Mouse (Mus musculus): ENCODE results near the gene Ppm1e.

Ppm1e gene

DNA sequence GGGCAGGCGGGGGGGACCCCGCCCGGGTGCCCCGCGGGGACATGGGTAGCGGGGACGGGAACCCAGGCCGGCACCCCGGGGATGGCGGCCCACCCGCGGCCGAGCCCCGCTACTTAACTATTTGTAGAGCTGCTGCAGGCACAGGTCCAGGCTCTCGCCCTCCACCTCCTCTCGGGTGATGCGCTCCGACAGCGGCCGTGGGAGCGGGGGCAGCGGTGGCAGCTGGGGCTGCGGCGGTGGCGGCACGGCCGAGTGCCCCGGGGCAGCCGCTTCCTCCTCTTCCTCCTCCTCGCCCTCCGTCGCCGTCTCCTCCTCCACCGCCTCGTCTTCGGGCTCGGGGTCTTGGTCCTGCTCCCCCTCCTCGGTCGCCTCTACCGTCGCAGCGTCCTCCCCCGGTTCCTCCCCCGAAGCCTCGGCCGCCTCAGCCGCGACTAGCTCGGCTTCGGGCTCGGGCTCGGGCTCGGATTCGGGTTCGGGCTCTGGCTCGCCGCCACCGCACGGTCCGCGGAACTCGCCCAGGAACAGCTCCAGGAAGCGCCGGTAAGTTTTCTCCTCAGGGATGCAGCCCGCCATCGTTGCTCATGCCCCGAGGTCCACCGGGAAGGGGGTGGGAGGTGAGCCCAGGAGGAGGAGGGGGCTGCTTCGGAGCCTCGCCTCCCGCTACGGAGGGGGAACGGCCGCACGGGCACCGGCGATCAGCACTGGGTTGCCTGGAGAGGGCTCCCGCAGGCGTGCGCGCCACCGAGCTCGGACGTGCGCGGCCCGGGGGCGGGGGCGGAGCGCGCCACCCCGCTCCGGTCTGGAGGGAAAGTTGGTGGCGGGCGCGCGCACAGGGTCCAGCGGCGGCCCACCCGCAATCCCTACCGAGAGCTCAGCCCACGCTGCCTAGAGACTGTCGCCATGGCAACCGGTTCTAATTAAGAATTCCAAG, at the start of gene Ppm1e:
Gene Ppm1e (minus strand): TSS at position 693 of the 931 bp plus-strand sequence.
- peak; percentile 75 for DNase-seq (ENCODE audit: low spot score)

DNA sequence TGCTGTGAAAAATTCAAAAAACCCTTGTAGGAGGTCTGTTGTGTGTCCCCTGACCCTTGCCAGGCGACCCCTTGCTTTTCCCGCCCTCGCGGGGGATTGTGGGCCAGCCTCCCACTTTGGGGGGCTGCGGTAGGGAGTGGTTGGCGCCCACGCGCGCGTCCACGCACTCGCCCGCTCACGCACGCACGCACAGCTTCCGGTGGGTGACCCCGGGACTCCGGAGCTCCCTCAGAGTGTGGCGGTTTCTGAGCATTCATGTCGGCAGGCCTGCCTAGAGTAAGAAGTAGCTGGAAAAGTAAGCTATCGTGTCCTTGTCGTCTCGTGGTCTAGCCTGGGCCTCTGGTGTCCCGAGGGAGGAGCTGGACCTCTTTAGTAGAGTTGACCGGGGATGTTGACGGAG, 46.1 kb upstream of the Ppm1e start, which contains the start of the genes Rad51c and Tex14:
Gene Rad51c (minus strand): TSS at position 79 of the 400 bp plus-strand sequence.
Gene Tex14 (plus strand): TSS at position 190 of the 400 bp plus-strand sequence.
- peak; percentile 18 for DNase-seq (ENCODE audit: low spot score)

DNA sequence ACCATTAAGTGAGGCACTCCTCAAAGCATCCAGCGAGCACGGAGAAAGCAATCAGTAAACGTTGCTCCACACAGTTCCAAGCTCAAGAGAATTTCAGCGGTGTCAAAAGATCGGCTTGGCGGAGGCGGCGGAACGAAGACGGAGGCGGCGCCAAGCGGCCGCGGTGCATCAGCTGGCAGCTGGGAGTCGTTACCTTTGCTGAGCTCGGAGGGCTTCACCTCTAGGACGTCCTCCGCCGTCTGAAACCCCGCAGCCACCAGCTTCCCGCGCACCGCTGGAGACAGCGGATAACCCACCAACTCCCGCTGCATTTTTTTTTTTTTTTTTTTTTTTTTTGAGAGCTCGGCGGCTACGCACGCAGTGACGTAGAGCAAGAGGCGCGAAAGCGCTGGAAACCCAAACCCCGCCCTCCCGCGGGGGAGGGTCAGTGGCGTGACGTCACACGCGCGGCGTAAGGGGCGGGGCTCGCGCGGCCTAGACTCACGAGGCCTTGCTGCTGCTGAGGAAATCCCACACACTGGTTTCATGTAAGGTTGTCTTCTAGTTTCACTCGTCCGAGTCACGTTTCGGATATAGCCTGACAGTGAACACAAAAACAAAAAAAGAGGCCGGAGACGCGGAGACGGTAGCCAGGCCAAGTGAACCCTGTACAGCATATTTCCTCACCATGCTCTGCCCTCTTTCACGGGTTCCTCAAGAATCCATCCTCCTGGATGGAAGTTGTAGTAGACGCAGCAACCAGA, 45.5 kb upstream of the Ppm1e start:
- DNase-seq (ENCODE audit: low spot score) = peak; percentile 90

DNA sequence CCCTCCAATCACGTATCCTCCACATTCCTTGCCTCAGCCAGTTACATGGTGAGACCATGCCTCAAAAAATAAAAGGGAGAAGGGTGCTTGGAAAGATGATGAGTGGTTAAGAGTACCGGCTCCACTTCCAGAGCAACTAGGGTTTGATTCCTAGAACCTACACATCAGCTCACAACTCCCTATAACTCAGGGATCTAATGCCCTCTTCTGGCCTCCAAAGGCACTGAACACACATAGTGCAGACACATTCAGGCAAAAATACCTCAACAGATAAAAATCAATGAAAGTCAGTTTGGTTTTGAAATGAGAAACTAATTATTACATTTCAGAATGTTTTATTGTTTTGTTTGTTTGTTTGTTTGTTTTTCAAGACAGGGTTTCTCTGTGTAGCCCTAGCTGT, 39.6 kb upstream of the Ppm1e start:
- DNase-seq (ENCODE audit: low spot score) = no peak

DNA sequence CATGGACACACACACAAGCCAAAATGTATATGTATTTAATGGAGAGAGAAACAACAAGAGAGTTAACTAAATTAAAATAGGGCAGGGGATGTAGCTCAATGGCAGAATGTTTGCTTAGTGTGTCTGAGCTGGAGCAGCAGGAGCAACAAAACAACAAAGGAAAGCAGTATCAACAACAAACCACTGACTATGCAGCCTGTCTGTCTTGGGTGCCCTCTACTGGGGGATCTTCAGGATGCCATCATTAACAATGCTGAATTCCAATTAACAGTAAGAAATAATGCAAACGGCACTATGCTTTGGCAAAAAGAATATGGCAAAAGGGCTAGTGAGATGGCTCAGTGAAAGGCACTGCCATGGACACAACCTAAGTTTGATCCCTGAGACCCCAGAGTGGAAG, 35.0 kb upstream of the Ppm1e start:
- DNase-seq (ENCODE audit: low spot score) = no peak

- DNase-seq (ENCODE audit: low spot score) = no peak
Observed at GRCm38 (mm10) chr11:87385676-87386075, 26.9 kb upstream of the Ppm1e start.

- no peak for DNase-seq (ENCODE audit: low spot score)
Observed at GRCm38 (mm10) chr11:87384551-87384950, 25.7 kb upstream of the Ppm1e start.

DNA sequence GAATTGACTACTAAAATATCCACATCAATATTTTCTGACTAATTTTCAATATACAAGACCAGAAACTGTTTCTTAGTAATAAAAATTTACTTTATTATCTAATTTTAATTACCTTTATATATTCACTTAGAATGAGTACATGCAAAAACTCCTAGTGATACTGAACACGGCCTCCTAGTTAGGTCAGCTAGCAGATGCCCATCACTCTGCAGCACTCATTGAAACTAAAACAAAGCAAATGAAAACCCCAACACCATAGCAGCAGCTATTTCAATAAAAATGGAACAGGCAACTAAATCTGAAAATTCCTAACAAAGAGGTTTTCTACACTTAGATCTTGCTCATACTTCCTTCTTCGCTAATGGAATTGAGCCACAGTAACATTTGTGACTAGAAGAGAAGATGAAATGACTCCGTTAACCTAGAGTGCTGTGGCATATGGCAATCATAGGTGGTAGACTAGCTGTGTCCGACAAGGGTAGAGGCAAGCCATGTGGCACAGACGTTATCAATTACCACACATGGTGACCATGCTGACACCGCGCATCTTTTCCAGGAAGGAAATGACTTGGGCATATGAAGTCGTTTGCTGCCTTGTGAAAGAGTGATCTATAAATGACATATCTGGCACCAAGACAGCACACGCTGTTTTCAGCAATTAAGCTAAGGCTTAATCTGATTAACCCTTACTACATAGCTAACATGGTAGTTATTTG, 9.2 kb upstream of the Ppm1e start:
- no peak for DNase-seq (ENCODE audit: low spot score)

DNA sequence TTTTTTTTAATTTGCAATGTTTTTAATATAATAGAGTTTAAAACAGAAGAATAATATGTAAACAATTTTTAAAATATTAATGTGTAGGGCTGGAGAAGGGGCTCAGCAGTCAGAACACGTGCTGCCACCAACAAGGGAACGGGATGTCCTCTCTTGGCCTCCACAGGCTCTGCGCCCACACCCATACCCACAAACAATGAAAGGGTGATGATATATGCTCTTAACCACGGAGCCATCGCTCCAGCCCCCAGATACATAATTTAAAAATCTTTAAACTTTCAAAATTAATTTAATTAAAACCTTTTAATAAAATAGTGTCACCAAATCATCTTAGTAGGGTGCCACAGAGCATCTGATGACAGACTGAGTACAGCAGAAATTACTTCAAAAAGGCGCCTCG, 8.2 kb upstream of the Ppm1e start:
- no peak for DNase-seq (ENCODE audit: low spot score)

DNA sequence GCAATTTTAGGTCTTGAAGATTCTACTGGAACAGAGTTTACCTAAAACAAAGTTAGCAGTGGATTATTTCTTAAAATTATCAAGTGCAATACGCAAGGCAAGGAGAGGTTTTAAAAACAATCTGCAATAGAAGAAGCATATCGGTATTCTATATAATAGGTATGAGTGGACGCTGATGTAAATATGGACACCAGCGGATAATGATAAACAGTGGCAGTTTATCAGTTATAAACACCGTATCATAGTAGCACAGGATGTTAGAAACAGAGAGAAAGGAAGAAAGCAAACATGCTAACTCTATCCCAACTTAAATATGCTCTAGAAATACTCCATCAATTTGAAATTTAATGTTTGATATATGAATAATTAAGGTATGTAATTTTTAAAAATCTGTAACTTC, 6.3 kb upstream of the Ppm1e start:
- no peak for DNase-seq (ENCODE audit: low spot score)

- DNase-seq (ENCODE audit: low spot score) = no peak
Observed at GRCm38 (mm10) chr11:87359262-87359612, 414 bp upstream of the Ppm1e start.

- DNase-seq (ENCODE audit: low spot score) = no peak
Observed at GRCm38 (mm10) chr11:87357317-87358300, 1.2 kb downstream of the Ppm1e start.

DNA sequence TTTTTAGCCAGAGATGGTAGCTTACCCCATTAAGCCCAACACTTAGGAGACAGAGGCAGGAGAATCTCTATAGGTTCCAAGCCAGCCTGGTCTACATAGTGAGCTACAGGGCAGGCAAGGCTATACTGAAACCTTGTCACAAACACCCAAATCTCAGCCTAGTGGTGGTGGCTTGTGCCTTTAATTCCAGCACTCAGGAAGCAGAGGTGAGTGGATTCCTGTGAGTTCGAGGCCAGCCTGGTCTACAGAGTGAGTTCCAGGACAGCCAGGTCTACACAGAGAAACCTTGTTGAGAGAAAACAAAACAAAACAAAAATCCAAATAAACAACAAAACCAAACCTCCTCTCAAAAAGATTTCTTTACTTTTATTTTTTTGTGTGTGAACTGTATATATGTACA, 4.0 kb downstream of the Ppm1e start:
- no peak for DNase-seq (ENCODE audit: low spot score)

DNA sequence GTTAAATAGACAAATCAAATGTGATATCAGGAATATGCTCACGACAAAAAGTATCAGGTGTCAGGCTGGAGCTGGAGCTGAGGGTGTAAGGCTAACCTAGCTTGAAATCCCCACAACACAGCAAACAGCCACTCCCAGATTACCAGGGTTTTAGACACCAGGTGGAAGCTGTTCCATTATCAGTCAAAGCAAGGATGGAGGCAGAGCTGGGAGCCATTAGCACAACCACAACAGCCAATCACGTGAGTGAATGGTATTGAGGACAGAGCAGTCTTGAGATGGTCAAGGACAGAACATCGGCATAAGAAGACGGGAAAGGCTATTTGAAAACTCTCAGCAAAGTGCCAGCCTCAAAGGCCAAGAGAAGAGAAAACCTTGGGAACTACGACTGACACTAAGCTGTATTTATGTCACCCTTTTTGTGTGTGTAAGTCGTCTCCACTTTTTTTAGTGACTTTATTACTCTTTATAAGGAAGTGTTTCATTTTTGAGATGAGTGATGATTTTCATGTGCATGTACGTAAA, 5.1 kb downstream of the Ppm1e start:
- DNase-seq (ENCODE audit: low spot score) = no peak

GRCm38 (mm10) chr11:87326381-87326780, 32.4 kb downstream of the Ppm1e start:
- DNase-seq (ENCODE audit: low spot score) = peak; percentile 52

DNA sequence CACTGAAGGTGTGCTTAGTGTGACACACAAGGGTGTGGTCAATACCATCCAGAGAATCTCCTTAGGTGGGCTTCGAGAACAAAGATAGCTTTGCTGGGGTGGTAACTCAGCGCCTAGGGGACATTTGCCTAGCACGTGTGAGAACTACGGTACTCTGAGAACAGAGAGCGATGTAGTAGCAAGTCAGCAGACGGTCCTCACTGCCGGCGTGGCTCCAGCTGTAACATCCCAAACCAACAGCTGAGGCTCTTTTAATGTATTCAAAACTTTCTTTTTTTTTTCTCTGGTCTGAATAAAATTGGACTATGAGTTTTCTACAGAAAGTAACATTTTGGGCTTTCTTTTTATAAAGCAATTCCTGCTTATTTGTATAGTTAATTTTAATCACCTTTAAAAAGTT, 36.3 kb downstream of the Ppm1e start:
- DNase-seq (ENCODE audit: low spot score) = no peak

- DNase-seq (ENCODE audit: low spot score) = no peak
Observed at GRCm38 (mm10) chr11:87320007-87320406, 38.8 kb downstream of the Ppm1e start.

- DNase-seq (ENCODE audit: low spot score) = no peak
Observed at GRCm38 (mm10) chr11:87318956-87319708, 39.7 kb downstream of the Ppm1e start.

GRCm38 (mm10) chr11:87313533-87313932, 45.3 kb downstream of the Ppm1e start:
- DNase-seq (ENCODE audit: low spot score) = no peak

- DNase-seq (ENCODE audit: low spot score) = no peak
Observed at GRCm38 (mm10) chr11:87310309-87310708, 48.5 kb downstream of the Ppm1e start.

All from ovary, adult 18-20 months (tissue).